Mouse (Mus musculus) liver, embryonic 12.5 days (tissue): Measurements from ENCODE around the gene Hmgb2. TPM values are rescaled to one million over a fixed set of nuclear protein-coding genes. Genes with fewer than 3 reads are reported as not detected.
A peak's percentile ranks its signal among the peaks of the same experiment; 100 is the strongest.
"Not testable (repeated sequence)": the region's sequence is repeated elsewhere in the genome, so short reads cannot be mapped to it uniquely, and the experiment has no call there.

Source experiments
- ATAC-seq: fragments of 200-750 bp; cut with Nextera tagmentation; 2 replicates; pipeline ENCODE4 v1.8.0; 2017; ENCODE audit warnings: moderate number of reproducible peaks, mild to moderate bottlenecking, moderate library complexity
- H3K27ac ChIP-seq: fragments of 300-500 bp; sonication (generic); 2 replicates; pipeline ENCODE4 v1.5.1; 2016; ENCODE audit warnings: mild to moderate bottlenecking
- H3K27me3 ChIP-seq: fragments of 300-500 bp; sonication (generic); replicated peaks from 2 replicates; pipeline ENCODE4 v1.6.1; 2016; ENCODE audit warnings: mild to moderate bottlenecking, moderate library complexity
- H3K36me3 ChIP-seq: fragments of 300-500 bp; sonication (generic); 2 replicates; pipeline ENCODE4 v1.6.1; 2016; ENCODE audit warnings: mild to moderate bottlenecking, moderate library complexity
- H3K4me1 ChIP-seq: fragments of 300-500 bp; sonication (generic); 2 replicates; pipeline ENCODE4 v1.6.1; 2016
- H3K4me2 ChIP-seq: fragments of 300-500 bp; sonication (generic); 2 replicates; pipeline ENCODE4 v1.6.1; 2016; ENCODE audit warnings: mild to moderate bottlenecking, moderate library complexity
- H3K4me3 ChIP-seq: fragments of 300-500 bp; sonication (generic); 2 replicates; pipeline ENCODE4 v1.5.1; 2016; ENCODE audit warnings: mild to moderate bottlenecking, moderate library complexity
- H3K9ac ChIP-seq: fragments of 300-500 bp; sonication (generic); 2 replicates; pipeline ENCODE4 v1.6.1; 2016; ENCODE audit warnings: mild to moderate bottlenecking, moderate library complexity
- H3K9me3 ChIP-seq: fragments of 300-500 bp; sonication (generic); replicated peaks from 2 replicates; pipeline ENCODE4 v1.6.1; 2016; ENCODE audit warnings: mild to moderate bottlenecking, moderate library complexity
- WGBS: fragments of 180-500 bp; shearing (Covaris S2); methylation state at CpG from one replicate; pipeline ENCODE4 v1.1.7; 2016; ENCODE audit not compliant: insufficient replicate concordance; 5-methylcytosine and 5-hydroxymethylcytosine counted together
- polyA plus RNA-seq: library from polyadenylated mRNA; unstranded; fragments of >200 nt; fragmentation: Nextera tagmentation; extraction: Ambion mirVana; gene quantifications from 2 replicates; pipeline ENCODE4 v1.2.1, GENCODE M21; 2016

Hmgb2 gene
- polyA plus RNA-seq, 1 experiment from 2014 or later: 380 TPM

DNA sequence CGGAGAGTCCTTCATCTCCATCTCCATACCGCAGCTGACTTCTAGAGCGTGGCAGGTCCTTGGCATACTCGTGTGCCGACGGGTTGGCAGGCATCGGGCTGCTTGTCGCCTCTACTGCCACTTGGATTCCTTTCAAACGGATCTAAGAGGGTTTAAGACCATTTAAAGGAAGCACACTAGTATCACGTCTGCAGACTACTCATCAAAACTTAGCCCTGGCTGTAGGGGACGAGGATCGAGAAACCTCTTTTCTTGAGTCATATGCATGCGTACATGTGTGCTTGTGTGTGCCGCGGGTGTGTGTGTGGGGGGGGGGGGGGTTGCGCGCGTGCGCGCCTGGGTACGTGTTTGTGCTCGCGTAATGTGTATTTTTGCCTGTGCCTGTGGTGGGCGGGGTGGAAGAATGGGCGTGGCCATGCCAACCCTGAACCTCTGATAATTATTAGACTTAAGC lies 23.4 kb upstream of the Hmgb2 start:
- under 1% methylated on average over 20 of the region's 25 CpGs for WGBS
- H3K27me3 ChIP-seq: no peaks in the 10 kb centered on the region
- peak overlapping the region; percentile 94 for H3K4me2 ChIP-seq
- H3K4me3 ChIP-seq: peak overlapping the region; percentile 89
- ATAC-seq: peak; percentile 51
- peak overlapping the region; percentile 84 for H3K9ac ChIP-seq
- peaks cover 3% of the 10 kb centered on the region; the same call in 1 of the 2 replicates for H3K36me3 ChIP-seq
- H3K9me3 ChIP-seq: no peaks in the 10 kb centered on the region
- peak overlapping the region; percentile 94 for H3K27ac ChIP-seq
- H3K4me1 ChIP-seq: peaks cover 39% of the 10 kb centered on the region

DNA sequence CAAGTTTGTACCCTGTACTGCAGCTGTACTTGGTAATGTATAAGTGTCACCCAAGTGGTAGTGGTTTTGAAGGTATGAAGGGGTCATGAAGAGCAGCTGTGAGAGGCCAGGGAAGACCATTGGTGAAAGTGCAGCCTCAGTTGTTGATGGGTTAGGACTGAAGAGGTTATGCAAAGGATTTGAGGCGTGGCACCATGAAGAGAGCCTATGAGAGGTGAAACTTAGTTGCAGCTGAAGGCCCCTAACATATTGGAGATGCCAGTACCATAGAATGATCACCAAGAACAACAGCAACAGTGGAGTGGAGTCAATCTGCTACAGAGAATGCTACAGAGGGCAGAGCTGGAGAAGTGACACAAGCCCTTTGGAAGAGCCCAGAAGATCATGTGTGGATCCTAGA lies 22.3 kb upstream of the Hmgb2 start:
- H3K36me3 ChIP-seq: no peaks in the 10 kb centered on the region
- H3K4me3 ChIP-seq: no peak overlapping the region
- no peaks in the 10 kb centered on the region for H3K27me3 ChIP-seq
- peaks cover 39% of the 10 kb centered on the region for H3K4me1 ChIP-seq
- no peaks in the 10 kb centered on the region for H3K9me3 ChIP-seq
- H3K9ac ChIP-seq: no peak overlapping the region
- peak overlapping the region; percentile 94; the same call in 1 of the 2 replicates for H3K4me2 ChIP-seq
- no peak for ATAC-seq
- WGBS: 71% methylated on average over 1 of the region's 1 CpGs
- H3K27ac ChIP-seq: peak overlapping the region; percentile 65

DNA sequence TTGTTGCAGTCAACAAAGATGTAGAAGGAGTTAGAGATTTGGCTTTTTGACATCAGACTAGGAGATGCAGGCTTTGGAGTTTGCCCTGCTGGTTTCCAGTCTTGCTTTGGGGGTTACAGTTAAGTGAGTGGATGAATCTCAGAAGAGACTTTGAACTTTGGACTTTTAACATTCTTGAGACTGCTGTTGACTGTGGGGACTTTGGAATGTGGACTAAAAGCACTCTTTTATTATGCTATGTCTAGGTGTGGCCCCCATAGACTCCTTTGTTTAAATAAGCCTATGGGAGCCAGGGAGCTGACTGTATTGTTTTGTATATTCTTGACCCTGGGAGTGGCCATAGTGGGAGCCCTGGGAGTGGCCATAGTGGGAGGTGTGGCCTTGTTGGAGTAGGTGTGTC lies 21.8 kb upstream of the Hmgb2 start:
- no peak for ATAC-seq
- no peak overlapping the region for H3K4me3 ChIP-seq
- no peak overlapping the region for H3K9ac ChIP-seq
- H3K27me3 ChIP-seq: no peaks in the 10 kb centered on the region
- H3K4me1 ChIP-seq: peaks cover 39% of the 10 kb centered on the region
- H3K9me3 ChIP-seq: no peaks in the 10 kb centered on the region
- no peak overlapping the region; the same call in 1 of the 2 replicates for H3K27ac ChIP-seq
- H3K4me2 ChIP-seq: no peak overlapping the region
- no peaks in the 10 kb centered on the region for H3K36me3 ChIP-seq

- Histone ChIP-seq H3K4me3 (no peak overlapping the region), H3K27ac (no peak overlapping the region), H3K9me3 (no peaks in the 10 kb centered on the region), H3K9ac (no peak overlapping the region), H3K4me2 (no peak overlapping the region), H3K4me1 (peaks cover 27% of the 10 kb centered on the region), H3K36me3 (no peaks in the 10 kb centered on the region), H3K27me3 (no peaks in the 10 kb centered on the region)
- ATAC-seq: no peak
- 49% methylated on average over 4 of the region's 4 CpGs for WGBS
These were observed 19.8 kb upstream of the Hmgb2 start for GRCm38 (mm10) chr8:57491873-57492272.

- H3K36me3 ChIP-seq: no peaks in the 10 kb centered on the region
- 71% methylated on average over 8 of the region's 8 CpGs for WGBS
- H3K4me3 ChIP-seq: no peak overlapping the region
- H3K9ac ChIP-seq: no peak overlapping the region
- H3K4me2 ChIP-seq: no peak overlapping the region
- no peak overlapping the region for H3K27ac ChIP-seq
- H3K9me3 ChIP-seq: no peaks in the 10 kb centered on the region
- H3K27me3 ChIP-seq: no peaks in the 10 kb centered on the region
- no peak for ATAC-seq
- no peaks in the 10 kb centered on the region for H3K4me1 ChIP-seq
These were observed 13.2 kb upstream of the Hmgb2 start for GRCm38 (mm10) chr8:57498494-57498846.

DNA sequence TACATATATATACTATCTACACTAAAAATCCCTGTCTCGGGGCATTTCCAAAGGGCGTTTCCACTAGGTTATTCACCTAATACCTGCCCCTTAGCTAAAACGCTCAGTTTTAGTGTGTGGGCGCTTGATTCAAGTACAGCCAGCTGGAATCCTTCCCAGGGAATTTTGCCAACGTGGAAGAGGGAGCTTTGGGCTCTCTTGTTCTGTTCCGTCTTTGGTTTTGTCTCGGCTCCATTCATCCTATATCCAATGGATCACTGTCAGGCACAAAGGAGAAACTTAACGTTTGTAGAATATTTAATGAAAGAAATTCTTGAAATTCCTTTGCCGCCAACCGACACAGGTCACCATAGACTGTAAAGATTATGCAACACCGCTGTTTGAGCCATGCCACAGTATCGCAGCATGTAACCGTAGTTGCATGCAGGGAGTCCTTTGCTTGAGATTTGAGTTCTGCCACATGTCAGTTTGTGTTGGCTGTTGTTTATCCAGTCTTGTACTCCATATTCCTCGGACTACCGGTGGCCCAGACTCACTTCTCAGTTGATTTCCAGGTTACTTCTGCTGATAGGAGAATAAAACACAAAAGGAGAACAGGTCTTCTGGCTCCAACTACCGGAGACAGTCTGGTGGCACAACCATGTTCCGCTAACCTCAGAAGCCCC lies 12.7 kb upstream of the Hmgb2 start:
- ATAC-seq: no peak
- Histone ChIP-seq H3K9ac (no peak overlapping the region), H3K27me3 (no peaks in the 10 kb centered on the region), H3K4me1 (no peaks in the 10 kb centered on the region), H3K27ac (no peak overlapping the region), H3K36me3 (no peaks in the 10 kb centered on the region), H3K4me3 (no peak overlapping the region), H3K4me2 (no peak overlapping the region), H3K9me3 (no peaks in the 10 kb centered on the region)
- WGBS: 71% methylated on average over 17 of the region's 17 CpGs

GRCm38 (mm10) chr8:57503641-57504040 lies 8.1 kb upstream of the Hmgb2 start:
- Histone ChIP-seq H3K27me3 (no peaks in the 10 kb centered on the region), H3K9ac (no peak overlapping the region), H3K9me3 (no peaks in the 10 kb centered on the region), H3K4me3 (no peak overlapping the region), H3K4me1 (peaks cover 22% of the 10 kb centered on the region), H3K36me3 (no peaks in the 10 kb centered on the region), H3K27ac (no peak overlapping the region), H3K4me2 (no peak overlapping the region)
- 41% methylated on average over 5 of the region's 5 CpGs for WGBS
- peak; percentile 60 for ATAC-seq

DNA sequence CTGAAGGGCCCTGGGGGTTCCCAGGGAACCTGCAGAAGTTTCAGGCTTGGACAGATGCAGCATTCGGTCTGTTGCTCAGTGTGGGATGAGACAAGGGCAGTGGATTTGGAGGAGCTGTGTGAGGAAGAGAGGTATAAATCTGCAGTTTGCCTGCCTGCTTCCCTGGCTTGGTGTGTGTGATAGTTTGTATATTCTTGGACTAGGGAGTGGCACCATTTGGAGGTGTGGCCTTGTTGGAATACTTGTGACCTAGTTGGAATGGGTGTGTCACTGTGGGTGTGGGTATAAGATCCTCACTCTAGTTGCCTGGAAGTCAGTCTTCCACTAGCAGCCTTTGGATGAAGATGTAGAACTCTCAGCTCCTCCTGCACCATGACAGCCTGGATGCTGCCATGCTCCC lies 6.2 kb upstream of the Hmgb2 start:
- H3K9ac ChIP-seq: peak overlapping the region; percentile 2; the same call in 1 of the 2 replicates
- peak overlapping the region; percentile 32; the same call in 1 of the 2 replicates for H3K27ac ChIP-seq
- H3K27me3 ChIP-seq, H3K9me3 ChIP-seq, H3K4me3 ChIP-seq, H3K36me3 ChIP-seq: not testable (repeated sequence)
- peak overlapping the region; percentile 47 for H3K4me2 ChIP-seq
- WGBS: 56% methylated on average over 1 of the region's 1 CpGs
- H3K4me1 ChIP-seq: peaks cover 29% of the 10 kb centered on the region
- ATAC-seq: peak; percentile 48; the same call in 1 of the 2 replicates

GRCm38 (mm10) chr8:57507556-57508063 lies 4.1 kb upstream of the Hmgb2 start:
- H3K9ac ChIP-seq: no peak overlapping the region
- peaks cover 31% of the 10 kb centered on the region for H3K4me1 ChIP-seq
- H3K4me3 ChIP-seq: no peak overlapping the region
- no peaks in the 10 kb centered on the region for H3K9me3 ChIP-seq
- H3K4me2 ChIP-seq: 0 out of 2 replicates have a peak overlapping the region, but pooled peaks have one; percentile 1
- no peak for ATAC-seq
- WGBS: 78% methylated on average over 4 of the region's 4 CpGs
- no peaks in the 10 kb centered on the region for H3K27me3 ChIP-seq
- H3K36me3 ChIP-seq: peaks cover under 1% of the 10 kb centered on the region; the same call in 1 of the 2 replicates
- no peak overlapping the region for H3K27ac ChIP-seq

DNA sequence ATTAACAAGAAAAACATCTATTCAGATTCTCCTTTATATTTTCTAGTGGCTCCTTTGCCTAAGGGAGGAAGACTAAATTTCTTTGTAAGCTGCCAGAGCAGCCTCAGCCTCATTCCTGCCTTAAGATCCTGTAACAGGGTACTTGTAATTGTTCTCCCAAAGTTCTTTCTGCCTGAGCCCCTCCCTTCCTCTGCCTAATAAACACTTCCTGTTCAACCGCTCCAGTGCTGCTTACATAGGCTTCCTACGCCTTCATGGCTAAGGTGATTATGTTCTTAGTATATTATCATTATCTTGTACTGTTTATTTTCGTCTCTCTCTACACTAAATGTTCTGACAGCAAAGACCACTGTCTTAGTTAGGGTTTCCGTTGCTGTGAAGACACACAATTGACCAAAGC lies 3.0 kb upstream of the Hmgb2 start:
- WGBS: 74% methylated on average over 4 of the region's 4 CpGs
- Histone ChIP-seq H3K36me3 (peaks cover 11% of the 10 kb centered on the region), H3K4me3 (no peak overlapping the region), H3K4me2 (no peak overlapping the region), H3K4me1 (peaks cover 34% of the 10 kb centered on the region), H3K27me3 (no peaks in the 10 kb centered on the region), H3K9me3 (no peaks in the 10 kb centered on the region), H3K9ac (no peak overlapping the region), H3K27ac (no peak overlapping the region)
- no peak for ATAC-seq

- peak overlapping the region; percentile 93 for H3K4me3 ChIP-seq
- WGBS: 2% methylated on average over 31 of the region's 31 CpGs
- H3K9me3 ChIP-seq: no peaks in the 10 kb centered on the region
- peaks cover 28% of the 10 kb centered on the region for H3K36me3 ChIP-seq
- peak overlapping the region; percentile 91 for H3K27ac ChIP-seq
- peaks cover 38% of the 10 kb centered on the region for H3K4me1 ChIP-seq
- H3K4me2 ChIP-seq: peak overlapping the region; percentile 95
- no peak for ATAC-seq
- H3K9ac ChIP-seq: peak overlapping the region; percentile 94
- no peaks in the 10 kb centered on the region for H3K27me3 ChIP-seq
These were observed 854 bp upstream of the Hmgb2 start for GRCm38 (mm10) chr8:57510791-57511315.

DNA sequence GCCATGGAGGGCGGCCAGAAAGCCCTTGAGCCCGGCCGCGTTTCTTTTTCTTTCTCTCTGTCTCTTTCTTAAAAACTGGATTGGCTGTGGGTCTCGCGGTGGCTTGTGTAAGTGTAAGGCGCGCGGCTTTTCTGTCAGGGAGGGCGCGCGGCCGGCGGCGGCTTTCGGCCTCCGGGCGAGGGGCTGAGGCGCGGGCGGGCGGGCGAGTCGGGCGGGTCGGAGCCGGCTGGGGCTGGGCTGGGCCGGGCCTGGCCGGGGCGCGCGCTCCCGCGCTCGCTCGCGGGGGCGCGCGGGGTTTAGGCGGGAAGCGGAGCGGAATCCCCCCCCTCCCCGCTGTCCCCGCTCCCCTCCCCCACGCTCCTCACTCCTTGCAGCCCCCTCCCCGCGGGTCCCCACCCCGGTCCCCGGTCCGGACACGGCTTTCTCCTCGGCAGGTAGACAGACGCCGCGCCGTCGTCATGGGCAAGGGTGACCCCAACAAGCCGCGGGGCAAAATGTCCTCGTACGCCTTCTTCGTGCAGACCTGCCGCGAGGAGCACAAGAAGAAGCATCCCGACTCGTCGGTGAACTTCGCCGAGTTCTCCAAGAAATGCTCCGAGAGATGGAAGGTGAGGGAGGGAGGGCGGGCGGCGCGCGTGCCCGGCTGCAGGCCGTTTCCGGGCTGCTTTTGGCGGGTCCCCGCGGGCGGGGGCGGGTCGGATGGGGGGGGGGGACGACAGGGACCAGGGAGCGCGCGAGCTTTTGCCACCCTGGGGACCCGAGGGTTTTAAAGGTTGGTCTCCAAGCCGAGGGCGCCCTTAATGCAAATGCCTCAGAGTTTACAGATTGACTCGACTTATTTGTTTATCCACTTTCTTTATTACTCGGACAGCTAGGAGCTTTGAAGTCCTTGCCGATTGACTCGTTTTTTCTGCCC lies 692 bp downstream of the Hmgb2 start:
- WGBS: under 1% methylated on average over 60 of the region's 96 CpGs
- peak; percentile 21; the same call in 1 of the 2 replicates for ATAC-seq
- no peaks in the 10 kb centered on the region for H3K27me3 ChIP-seq

More for the DNA sequence above, 692 bp downstream of the Hmgb2 start:
- peak overlapping the region; percentile 100 for H3K9ac ChIP-seq
- peaks cover 43% of the 10 kb centered on the region for H3K36me3 ChIP-seq
- peak overlapping the region; percentile 93 for H3K4me3 ChIP-seq
- H3K9me3 ChIP-seq: no peaks in the 10 kb centered on the region
- peaks cover 38% of the 10 kb centered on the region for H3K4me1 ChIP-seq
- H3K4me2 ChIP-seq: peak overlapping the region; percentile 75
- H3K27ac ChIP-seq: peak overlapping the region; percentile 100
